Mouse (Mus musculus): ENCODE data around the gene Lrp6.

The Lrp6 gene

DNA sequence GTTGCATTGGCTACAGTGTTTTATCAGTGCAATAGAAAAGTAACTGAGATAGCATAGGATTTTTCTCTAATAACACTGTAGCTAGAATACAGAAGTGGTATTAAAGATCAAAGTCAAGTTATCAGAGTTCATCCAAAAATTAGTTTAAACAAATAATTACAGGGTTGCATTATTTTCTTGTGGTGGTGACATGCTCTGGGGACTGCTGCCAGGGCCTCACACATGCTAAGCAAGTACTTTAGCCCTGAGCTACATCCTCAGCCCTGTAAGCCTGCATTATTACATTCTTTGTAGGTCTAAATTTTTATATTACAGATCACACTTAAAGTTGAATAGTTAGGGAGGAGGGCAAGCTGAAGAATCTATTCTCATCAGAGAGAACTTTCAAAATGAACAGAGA lies 68.2 kb downstream of the Lrp6 start:
- no peak for DNase-seq (ENCODE audit: low read depth, low spot score)

DNA sequence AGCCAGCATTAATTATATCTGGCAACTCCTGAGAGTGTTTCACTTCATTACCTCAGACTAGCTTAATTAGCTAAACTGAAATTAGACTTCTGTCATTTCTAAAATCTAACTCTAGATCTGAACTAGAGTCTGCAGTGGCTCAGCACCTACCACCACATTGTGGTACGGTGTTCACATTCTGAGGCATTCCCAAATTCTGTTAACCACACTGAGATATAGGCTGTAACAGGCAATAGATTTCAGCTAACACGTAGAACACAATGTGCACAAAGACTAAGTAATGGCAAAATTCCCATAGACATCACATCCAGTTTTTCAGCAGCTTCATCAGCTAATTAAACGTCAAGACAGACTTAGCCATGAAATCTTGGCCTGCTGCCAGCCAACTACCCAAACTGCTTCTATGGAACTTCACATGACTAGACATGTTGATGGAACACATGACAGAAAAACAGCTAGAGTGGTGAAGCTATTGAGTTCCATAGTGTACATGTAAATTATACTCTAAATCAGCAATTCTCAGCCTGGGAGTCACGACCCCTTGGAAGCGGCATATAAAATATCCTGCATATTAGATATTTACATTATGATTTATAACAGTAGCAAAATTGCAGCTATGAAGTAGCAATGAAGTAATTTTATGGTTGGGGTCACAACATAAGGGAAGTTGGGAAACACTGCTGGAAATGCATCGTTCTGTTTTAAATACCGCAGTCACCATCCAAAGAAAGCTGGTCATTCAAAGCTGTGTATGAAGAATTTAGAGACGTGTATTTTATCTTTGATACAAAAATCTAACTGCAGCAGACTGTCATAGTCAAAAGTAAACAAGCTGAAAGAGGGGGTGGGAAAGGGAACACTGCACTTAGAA lies 71.7 kb downstream of the Lrp6 start:
- DNase-seq (ENCODE audit: low read depth, low spot score): no peak

DNA sequence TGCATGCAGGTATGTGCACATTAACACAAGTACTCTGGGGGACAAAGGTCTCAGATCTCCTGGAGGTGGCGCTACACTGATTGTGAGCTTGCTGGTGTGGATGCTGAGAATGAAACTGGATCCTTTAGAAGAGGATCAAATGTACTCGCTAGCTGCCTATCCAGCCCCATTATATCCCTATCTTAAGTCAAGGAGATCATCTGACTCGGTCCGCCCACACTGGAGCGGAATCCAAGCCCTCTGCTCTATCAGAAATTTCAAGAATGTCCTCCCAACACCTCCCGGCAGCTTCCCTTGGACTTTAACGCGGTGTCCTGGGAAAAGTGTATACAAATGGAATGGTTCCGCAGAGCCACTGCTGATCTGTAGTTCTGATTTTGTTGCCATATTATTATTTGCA lies 77.1 kb downstream of the Lrp6 start:
- DNase-seq (ENCODE audit: low read depth, low spot score): peak; percentile 9

- DNase-seq (ENCODE audit: low read depth, low spot score): no peak
Measured at GRCm38 (mm10) chr6:134489130-134489529, 77.6 kb downstream of the Lrp6 start.

- no peak for DNase-seq (ENCODE audit: low read depth, low spot score)
Measured at GRCm38 (mm10) chr6:134486318-134486717, 80.4 kb downstream of the Lrp6 start.

DNA sequence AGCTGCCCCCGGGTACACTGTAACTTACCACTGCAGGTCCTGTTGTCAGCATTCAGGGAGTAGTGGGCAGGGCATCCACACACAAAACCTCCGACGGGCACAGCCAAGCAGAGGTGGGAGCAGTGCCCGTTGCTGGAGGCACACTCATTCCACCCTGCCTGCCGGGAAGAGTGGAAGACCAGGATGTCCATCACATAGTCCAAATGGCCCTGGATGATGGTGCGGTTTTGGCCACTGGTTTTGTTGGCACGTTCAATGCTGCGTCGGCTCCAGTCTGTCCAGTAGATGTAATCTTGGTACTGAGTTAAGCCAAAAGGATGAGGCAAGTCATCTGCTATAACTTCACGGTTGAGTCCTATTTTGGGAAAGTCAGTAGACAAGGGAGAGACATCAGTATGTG lies 87.3 kb downstream of the Lrp6 start:
- no peak for DNase-seq (ENCODE audit: low read depth, low spot score)

DNA sequence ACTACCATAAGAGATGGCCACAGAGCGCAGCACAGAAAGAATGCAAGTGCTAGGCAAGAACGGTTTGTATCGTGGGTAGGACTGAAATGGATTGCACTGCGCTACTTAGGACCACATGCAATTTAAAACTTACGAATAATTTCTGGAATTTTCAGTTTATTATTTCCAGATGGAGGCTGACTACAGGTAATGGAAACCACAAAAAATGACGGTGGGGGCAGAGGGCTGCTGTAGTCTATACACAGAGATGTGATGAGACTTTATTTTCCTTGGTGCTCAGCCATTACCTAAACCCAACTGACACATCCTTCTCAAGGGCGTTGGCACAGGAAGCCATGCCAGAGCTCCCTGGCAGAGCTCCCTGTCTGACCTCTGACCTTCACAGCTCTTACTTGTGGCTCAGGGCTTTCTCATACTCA lies 93.6 kb downstream of the Lrp6 start:
- DNase-seq (ENCODE audit: low read depth, low spot score): no peak

DNA sequence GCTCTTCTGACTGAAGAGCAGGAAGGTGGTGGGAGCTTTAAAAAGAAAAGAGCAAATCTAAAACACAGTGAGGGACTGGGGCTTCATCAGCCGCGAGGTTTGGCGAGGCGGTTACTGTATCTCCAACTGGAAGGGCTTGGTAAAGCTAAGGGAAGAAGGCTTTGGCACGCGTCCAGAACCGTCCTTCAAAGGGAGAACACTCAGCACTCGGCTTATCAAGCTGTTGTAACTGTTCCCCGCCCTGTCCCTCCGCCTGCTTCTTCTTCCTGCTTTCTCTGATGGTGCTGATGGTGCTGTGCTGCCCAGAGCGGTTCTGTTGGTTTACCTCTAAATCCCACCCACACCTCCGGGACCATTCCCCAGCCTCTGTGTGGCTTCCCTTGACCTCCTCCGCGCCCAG lies 95.9 kb downstream of the Lrp6 start:
- no peak for DNase-seq (ENCODE audit: low read depth, low spot score)

GRCm38 (mm10) chr6:134469297-134469696 lies 97.5 kb downstream of the Lrp6 start:
- DNase-seq (ENCODE audit: low read depth, low spot score): no peak

DNA sequence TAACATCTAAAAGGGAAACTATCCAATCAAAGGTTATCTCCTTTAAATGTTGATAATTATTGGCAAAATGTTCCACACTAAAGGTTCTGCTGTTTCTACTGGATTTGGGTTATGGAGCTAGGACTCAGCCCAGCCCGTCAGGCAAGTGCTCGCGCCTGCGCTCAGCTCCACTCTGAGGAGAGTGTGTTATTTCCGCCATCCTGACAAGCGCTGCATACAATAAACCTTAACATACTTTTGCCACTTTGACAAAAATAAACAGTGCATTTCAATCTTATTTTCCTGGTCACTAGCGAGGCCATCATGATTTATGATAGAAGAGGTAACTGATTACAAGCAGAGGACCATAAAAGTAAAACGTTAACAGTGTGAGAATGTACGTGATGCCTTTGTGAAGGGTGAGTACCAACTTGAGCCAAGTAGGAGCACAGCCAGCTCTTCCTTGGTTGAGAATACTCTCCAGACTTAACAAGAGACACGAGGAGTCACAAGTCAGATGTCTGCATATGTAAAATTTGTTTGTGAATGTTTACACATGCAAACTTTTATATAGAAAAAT lies 100.0 kb downstream of the Lrp6 start:
- no peak for DNase-seq (ENCODE audit: low read depth, low spot score)

DNA sequence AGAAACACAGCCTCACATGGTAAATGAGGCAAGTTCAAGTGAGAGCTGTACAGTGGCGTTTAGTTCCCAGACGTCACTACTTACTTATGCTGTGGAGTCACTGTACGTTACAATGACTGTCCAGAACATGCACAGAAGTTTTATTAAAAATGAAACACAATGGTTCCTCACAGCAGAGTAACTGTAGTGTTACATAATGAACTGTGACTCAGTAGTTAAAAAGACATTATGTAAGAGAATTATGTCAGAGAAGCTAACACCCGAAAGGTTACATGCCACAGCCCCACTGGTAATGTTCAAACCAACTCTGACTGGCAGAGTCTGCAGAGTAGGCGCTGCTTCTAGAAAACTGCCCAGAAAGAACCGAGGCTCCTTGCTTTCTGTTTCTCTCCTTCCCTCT lies 105.6 kb downstream of the Lrp6 start:
- DNase-seq (ENCODE audit: low read depth, low spot score): no peak

DNA sequence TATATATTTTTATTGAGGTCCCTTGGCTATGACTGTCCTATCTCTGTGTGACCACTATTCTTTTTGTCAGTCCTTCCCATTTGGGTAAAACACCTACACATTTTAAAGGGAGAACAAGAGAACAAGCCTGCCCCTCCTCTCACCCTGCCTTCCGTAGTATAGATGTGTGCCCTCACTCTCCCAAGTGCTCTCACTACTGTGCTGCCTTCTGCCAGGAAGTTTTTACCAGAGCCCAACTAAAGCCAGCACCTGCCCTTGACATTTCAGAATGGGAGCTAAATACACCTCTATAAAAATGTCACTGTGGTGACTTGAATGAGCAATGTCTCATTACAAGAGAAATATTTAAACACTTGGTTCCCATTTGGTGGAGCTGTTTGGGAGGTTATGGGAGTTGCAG lies 108.4 kb downstream of the Lrp6 start:
- no peak for DNase-seq (ENCODE audit: low read depth, low spot score)

GRCm38 (mm10) chr6:134454093-134454492 lies 112.7 kb downstream of the Lrp6 start:
- peak; percentile 29 for DNase-seq (ENCODE audit: low read depth, low spot score)

DNA sequence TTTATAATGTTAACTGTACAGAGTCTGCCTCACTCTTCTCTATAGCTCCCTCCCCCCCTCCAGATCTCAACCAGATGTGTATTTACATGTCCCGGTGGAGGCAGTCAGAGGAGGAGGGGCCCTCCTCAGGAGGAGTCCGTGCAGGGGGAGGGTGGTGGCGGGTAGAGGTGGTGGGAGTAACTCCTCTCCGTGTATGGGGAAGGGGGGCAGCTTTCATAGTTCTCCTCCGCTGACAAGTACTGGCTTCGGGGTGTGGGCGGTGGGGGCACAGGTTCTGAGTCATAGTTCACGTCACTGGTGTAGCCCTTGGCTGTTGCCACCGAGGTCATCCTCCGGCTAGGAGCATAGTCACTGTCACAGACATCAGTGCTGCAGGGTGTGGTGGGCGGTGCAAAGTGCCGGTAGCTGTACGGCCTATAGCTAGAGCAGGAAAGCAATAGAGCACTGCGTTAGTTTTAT lies 116.1 kb downstream of the Lrp6 start:
- peak; percentile 51 for DNase-seq (ENCODE audit: low read depth, low spot score)

DNA sequence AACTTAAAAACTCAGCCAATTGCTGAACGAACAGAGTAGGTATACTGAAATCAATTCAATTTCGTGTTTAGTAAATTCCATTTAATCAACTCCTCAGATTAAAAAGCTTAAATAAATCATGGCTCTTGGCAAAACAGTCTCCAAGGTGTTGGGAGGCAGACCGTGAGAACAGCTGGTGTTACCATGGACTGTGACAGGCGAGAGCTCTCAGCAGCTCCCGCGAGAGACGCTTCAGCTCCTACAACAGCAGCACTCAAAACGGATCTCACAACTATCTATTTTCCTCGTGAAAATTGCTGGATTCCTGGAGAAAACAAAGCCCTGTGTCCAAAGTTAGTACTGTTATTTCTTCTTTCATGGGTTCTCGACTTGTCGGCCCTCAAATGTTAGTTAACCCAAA lies 116.8 kb downstream of the Lrp6 start:
- no peak for DNase-seq (ENCODE audit: low read depth, low spot score)

- DNase-seq (ENCODE audit: low read depth, low spot score): no peak
Measured at GRCm38 (mm10) chr6:134448451-134448850, 118.3 kb downstream of the Lrp6 start.

GRCm38 (mm10) chr6:134443925-134444324 lies 122.8 kb downstream of the Lrp6 start:
- no peak for DNase-seq (ENCODE audit: low read depth, low spot score)

DNA sequence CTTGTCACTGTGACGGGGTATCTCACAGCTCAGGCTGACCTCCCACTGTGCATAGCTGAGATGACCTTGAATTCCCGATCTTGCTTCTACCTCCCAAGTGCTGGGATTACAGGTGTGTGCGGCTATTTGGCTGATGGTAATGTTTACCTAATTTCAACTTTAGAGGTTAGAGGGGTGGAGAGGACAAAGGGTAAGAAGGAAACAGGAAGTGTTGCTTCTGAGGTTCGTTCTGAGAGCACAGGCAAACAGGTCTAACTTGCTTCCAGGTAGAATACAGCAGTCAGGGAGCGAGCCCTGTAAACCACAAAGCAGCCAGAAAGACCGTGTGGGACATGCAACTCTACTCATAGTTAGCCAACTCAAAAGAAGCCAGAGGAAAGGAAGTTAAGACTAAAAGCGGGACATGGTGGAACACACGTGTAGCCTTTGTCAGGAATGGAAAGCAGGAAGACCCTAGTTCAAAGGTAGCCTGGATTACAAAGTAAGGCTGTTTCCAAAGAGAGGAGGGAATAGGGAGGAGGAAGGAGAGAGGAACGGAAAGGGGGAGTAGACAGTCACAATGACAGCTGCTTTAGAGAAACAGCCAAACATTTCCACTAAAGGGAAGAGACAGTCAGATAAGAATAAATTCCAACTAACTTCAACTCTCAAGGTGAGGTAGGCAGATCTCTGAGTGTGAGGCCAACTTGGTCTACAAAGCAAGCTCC lies 123.4 kb downstream of the Lrp6 start:
- DNase-seq (ENCODE audit: low read depth, low spot score): peak; percentile 11

DNA sequence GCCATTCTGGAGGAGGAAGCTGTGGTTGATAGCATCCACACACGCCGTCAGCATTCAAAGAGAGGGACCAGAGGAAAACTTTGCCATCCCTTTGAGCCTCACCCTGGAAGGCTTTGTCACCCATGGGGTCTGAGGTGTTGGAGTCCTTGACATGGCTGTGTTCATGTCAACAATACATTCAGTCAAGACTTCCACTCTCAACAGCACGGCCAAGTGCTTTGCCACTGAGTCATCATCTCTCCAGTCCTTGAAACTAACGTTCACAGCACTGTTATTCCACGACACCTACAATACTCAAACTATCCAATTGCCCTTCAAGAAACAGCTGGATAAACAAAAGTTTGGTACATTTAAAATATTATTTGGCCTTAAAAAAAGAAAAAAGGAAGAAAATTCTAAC lies 124.5 kb downstream of the Lrp6 start:
- DNase-seq (ENCODE audit: low read depth, low spot score): no peak

DNA sequence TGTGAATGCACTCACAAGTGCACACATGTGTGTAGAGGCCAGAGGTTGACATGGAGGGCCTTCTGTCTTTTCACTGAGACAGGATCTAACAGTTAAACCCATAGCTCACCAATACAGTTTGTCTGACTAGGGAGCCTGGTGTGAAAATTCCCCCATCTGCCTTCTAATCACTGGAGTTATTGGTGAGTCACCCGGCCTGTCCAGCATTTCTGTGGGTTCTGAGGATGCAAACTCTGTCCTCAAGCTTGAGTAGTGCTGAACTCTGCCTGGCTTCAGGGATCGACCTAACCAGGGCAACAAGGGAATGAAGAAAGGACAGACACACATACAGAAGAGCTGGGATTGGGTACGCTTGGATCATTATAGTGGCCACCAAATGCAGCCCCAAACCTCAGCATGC lies 125.0 kb downstream of the Lrp6 start:
- DNase-seq (ENCODE audit: low read depth, low spot score): no peak

DNA sequence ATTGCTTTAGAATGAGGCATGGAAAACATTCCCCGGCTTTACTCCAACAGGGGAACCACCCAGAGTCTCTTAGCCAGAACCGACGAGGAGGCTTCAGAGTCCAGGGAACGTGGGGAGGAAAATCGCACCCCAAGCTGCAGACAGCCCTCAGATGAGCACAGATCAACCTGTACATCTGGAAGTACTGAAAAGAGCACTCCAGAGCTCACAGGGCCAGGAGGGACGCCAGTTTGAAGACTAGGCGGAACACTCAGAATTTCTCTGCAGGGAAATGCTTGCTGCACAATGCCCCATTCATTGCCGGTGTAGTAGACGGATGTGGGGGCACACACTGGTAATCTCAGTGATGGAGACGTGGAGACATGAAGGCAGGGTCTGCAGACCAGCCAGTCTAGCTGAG lies 126.7 kb downstream of the Lrp6 start:
- no peak for DNase-seq (ENCODE audit: low read depth, low spot score)

DNA sequence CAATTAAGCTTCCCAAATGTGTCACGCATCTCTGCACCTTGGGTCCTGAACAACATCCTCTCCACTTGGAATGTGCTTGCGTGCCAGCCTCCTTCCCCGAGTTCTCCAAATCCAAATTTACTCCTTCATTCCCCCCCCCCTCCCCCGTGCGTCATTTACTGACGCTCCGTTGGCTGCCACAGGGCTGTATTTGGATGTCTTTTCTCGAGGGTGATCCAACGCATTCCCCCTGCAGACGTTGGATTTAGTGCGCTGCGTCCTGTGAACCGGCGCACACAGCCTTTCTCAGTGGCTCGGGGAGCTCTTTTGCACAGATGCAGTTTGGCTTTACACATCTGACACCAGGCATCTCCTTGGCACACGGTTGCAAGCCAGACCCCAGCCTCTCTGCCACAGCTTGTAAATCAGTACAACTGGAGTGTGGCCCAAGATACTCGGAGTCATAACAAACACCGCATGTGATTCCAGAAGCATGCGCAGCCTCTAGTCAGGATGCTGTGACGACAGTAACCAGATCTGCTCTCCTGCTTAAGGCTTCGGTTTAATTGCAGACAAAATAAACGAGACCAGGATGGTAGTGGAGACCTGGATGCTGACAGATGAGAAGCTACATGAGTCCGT lies 127.3 kb downstream of the Lrp6 start:
- DNase-seq (ENCODE audit: low read depth, low spot score): no peak

All from CD4-positive, CD25-positive, alpha-beta regulatory T cell, adult 2 months (primary cell).